Mouse (Mus musculus): ENCODE measurements at regions not wholly inside any gene's neighbourhood (a gene's known extent, or its start where the extent isn't known, plus 50 kb on each side); places are given as distances from the start of the nearest gene placed in this dataset.

DNA sequence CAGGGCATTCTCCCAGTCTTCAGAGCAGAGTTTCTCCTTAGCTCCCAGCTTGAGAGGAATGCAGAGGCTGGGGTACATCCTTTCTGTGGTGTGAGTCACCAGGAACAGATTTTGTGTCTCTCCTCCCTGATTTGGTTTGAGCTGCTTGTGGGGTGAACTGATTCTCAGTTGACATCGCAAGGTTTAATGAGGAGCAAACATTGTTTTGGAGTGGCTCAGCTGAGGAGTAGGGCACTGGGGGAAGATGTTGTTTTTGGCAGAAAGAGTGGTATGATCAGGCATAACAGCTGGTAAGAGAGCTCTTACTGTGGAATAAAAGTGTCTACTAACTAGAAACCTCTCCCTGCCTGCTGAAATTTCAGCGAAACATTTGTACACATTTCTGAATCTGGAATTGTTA, 519.4 kb upstream of the Fam241a start:
- DNase-seq (ENCODE audit: low spot score) = no peak

DNA sequence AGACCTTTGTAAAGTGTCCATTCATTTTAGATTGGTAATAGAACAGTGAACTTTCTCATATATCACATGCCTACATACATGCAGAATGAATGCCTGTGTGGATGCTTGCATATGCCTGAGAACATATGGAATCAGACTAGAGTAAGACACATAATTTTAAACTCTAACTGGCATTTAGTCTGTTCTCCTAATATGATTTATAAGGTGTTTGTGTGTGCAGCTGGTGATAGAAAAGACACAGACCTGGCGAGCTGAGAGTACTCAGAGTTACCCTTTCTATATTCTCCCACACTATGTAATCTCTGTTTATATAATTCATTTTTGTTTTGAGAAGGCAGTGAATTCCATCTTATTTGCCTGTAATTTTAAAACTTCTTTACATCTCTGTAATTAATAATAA, 517.4 kb upstream of the Fam241a start:
- DNase-seq (ENCODE audit: low spot score) = no peak

DNA sequence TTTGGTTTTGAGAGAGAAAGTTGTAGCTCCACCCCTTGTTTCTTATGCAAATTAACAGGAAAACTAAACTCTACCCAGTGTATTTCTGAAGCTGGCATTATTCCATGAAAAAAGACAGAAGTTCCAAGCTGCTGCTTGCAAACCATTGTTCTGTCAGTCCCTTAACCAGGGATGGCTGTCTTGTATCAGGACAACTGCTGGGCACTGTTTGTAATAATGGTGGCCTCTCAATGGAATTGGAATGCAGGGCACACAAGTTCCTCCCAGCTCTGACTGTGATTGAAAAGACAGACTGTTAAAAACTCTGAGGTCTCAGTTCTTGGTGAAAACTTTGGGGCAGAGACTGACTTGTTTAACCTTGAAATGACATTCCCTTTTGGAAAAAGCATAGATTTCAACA, 516.0 kb upstream of the Fam241a start:
- DNase-seq (ENCODE audit: low spot score) = no peak

DNA sequence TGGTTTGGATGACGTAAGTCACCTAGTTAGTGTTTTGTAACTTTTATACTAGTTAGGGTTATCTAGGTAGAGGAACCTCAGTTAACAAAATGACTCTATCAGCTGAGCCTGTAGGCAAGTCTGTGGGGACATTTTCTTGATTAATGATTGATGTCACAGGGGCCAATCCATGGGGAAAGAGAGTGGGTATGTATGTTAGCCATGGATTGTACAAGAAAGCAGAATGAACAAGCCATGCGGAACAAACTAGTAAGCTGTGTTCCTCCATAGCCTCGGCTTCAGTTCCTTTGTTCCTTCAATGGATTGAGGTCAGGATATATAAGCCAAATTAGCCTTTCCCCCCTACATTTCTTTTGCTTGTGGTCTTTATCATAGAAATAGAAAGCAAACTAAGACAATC, 498.7 kb upstream of the Fam241a start:
- no peak for DNase-seq (ENCODE audit: low spot score)

DNA sequence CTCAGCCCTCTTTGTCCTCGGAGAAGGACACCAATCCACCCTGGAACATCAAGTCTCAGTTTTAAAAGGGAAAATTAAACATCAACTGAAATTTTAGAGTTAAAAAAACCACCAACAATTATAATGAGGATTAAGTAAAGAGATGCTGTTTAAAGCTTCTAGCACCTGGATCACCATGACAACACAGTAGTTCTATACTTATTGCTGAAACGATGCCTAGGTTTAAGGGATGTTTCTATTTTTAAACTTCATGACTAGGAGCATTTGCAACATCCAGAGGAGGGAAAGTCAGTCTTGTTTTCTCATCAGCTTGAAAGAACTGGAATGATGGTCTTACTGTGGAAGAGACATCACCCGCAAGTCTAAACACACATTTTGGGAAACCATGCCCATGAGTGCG, 484.5 kb upstream of the Fam241a start:
- no peak for DNase-seq (ENCODE audit: low spot score)

DNA sequence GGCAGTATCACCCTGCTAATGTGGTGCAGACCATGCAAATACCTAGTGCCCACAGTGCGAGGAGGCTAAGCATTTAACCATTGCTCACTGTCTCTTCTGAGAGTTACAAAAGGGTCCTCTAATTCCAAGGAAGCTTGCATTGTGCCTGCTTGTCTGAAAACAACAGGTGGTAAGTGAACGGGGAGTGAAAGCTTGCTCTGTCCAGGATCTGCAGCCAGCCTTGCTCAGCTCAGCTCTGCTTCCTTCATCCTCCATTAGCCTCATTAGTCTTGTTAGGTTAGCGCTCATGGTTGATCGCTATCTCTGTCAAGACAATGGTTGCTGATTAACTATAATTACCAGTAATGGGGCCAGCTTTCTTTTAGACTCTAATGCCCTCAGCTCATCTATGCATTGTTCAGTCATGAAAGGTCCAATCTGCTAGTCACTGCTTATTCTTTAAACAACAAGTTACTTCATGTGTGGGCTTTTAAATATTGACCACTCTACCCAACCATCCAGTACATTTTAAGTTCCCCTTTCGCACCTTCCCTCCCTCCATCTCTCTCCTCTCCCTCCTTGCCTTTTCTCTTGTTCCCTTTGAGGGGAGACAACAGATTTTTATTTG, 473.5 kb upstream of the Fam241a start:
- no peak for DNase-seq (ENCODE audit: low spot score)

DNA sequence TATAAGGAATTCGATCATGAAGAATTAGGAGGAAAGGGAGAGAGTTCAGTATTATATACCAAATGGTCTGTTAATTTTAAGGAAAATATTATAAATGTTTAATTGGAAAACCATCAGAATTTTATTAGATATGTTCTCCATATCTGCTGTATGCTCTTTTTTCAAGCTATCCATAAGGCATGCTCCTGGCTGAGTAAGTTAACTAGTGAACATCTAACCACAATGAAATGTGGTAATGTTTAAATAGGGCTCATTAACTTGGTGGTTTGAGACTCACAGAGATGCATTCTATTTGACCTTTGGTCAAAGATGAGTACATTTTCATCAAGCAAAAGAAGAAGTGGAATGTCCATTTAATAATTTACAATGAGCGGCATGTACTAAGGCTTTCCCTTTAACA, 466.2 kb upstream of the Fam241a start:
- no peak for DNase-seq (ENCODE audit: low spot score)

DNA sequence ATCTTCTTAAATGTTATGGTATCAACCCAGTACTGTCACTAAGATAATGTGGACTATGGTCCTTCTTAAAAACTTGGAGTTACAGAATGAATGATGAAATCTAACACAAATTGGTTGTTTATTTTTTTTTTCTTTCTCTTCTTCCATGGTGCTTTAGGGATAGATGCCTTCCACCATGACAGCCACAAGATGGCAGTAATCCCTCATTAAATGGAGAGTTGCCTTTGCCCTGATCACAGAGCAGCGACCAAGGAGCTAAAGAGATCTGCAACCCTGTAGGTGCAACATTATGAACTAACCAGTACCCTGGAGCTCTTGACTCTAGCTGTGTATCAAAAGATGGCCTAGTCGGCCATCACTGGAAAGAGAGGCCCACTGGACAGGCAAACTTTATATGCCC, 453.0 kb upstream of the Fam241a start:
- peak; percentile 51 for DNase-seq (ENCODE audit: low spot score)

DNA sequence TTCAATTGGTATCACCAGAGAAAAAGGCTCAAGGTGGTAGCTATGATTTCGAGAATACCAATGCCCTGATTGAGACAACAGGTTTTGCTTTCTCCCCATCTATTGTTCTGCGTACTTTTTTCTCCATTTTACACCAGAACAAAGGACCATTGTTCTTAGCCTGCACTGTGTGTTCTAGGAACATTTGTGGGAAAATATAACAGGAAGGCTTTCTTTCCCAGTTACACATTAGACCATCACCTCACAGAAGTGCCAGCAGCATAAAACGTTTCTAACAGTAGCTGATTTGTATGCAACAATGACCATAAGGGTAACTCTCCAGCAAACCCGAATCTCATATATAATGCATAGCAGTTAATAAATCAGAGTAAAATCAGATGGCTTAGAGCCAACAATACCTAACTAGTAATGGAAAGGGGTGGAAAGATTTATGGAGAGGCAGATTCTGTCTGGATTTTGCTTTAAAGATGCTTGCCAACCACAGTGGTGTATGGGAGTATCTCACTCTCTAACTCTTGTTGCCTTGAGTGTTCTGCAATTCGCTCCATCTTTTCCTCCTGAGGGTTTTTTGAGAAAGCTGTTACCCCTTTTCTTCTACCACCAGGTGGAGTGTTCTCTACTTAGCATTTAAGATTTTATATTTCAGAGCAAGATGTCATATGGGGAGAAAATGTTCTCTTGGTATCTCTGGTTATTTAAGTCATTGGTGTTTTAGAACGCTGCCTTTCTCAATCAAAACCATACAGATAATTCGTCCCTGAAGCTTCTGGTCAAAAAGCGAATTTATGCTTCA, 451.9 kb upstream of the Fam241a start:
- DNase-seq (ENCODE audit: low spot score) = no peak

DNA sequence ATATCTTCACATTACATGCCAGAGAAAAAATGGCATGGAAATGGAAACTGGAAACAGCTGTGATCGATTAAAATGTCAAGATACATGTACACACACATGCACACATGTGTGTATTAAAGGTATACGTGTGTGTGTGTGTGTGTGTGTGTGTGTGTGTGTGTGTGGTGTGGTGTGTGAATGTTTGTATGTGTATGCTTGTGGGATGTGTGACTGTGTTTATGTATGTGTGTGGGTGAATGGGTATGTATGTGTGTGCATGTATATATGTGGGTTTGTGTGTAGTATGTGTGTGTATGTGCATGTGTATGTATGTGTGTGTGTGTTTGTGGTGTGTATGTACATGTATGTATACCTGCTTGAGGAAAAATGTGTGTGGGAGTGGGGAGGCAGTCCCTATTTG, 441.4 kb upstream of the Fam241a start:
- no peak for DNase-seq (ENCODE audit: low spot score)

DNA sequence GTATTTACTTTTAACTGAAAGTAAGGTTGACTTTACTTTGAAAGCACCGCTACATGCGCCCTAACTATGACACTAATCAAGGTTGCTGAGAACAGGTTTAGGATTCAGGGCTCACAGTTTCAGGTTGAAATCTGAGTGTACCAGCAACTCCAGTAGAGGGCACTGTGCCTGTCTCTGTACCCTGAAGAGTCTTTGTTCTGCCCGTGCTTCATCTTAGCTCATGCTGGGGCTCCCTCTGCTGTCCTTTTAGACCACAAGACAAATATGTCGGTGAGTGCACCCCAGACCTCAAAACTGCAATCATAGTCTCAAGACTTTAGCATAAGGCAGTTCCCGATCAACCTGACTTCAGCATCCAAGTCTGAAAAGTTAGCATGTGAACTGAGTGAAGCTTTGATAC, 440.9 kb upstream of the Fam241a start:
- peak; percentile 80 for DNase-seq (ENCODE audit: low spot score)

DNA sequence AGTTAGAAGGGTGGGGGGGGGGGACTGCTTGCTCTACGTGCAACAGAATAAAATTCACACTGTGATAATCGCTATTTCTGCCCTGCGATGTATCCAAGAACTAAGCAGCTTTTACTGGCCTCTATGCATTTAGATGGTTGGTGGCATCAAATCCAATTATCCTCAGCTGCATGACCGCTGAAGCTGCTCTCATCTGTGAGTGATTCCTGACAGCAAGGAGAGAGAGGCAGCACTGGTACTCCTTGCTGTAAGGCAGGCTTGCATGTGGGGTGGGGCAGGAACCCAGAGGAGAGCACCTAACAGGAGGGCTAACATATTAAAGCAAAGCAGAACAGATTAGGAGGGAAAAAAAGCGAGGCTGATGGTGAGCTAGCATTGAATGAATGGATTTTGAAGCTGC, 431.6 kb upstream of the Fam241a start:
- DNase-seq (ENCODE audit: low spot score) = no peak

DNA sequence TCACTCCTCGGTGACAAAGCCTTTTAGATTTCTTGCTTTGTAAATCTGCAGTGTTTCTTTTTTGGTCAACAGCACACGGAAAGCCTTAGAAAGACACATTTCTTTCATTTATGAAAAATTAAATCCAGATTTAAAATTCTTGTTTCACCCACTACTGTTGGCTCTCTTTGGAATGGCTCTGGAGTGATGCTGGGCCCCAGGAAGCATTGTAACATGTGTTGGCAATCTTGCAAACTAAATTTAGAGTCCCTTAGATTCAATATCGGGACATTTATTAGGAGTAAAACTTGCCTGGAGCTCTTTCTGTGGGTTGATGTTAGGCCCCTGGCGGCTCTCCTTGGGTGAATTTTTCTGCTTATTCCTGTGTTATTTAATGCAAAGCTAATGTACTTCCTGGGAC, 405.2 kb upstream of the Fam241a start:
- no peak for DNase-seq (ENCODE audit: low spot score)

DNA sequence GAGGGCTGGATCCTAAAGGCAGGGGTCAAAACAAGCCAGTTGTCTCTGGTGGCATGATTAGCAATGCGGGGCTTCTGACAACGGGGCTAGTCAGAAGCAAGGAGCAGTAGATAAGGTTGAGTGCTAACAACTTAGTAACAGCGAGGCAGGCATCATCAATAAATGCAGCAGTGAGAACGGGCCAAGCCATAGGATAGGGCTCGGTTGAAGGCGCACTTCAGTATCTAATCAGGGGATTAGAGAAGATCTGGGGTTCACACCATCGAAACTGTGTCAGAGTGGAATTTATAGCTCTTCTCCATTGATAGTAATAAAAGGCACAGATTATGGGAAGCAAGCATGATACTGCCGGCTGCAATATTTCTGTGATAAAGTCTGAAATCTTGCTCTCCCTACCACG, 402.0 kb upstream of the Fam241a start:
- no peak for DNase-seq (ENCODE audit: low spot score)

DNA sequence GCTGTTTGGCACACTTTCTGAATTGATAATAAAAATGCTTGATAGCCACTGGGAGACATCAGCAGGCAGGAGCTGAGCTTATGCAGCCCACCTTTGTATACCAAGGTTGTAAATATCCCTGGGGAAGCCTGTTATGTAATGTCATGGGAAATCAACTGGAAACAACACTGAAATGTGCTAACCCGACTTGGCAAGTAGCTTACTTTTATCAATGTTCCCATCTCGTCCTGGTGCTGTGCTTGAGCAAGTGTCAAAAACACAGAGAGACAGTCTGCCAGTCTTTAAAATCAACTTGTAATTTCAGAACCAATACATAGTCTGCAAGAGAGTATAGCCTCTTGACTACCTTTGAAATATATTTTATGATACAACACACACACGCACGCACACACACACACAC, 391.7 kb upstream of the Fam241a start:
- no peak for DNase-seq (ENCODE audit: low spot score)

DNA sequence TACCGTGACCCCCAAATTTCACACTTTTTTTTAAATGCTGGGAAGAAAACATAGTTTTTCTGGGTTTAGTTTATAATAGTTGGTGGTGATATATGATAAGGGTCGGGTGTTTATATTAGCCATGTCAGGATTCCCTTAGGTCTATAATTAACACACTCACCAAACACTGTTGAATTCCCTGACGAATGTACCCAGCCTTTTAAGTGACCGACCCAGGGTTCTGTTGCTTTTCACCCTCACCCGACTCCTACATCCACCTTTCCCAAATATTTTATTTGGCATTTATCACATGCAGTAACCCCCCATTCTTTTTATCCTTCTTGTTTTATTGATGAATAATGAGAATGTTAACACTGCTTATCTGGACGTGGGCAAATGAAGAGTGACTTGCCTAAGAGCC, 389.1 kb upstream of the Fam241a start:
- no peak for DNase-seq (ENCODE audit: low spot score)

DNA sequence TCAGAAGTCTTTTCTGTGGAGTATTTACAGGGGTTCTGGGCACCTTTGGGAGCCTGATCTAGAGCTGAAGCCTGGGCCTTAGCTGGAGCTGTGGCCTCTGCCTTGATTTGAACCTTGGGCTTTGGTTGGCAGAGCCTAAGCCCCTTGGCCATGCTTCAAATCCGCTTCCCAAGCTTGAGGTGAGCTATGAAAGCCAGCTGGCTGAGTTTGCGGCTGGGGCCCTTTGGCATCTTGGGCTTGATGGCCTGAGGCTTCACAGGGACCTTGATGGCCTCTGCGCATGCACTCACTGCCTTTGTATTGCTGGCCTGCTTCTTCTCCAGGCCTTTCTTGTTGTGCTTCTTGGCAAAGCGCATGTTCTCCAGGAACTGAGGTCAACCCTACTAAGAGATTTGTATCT, 384.5 kb upstream of the Fam241a start:
- DNase-seq (ENCODE audit: low spot score) = no peak

DNA sequence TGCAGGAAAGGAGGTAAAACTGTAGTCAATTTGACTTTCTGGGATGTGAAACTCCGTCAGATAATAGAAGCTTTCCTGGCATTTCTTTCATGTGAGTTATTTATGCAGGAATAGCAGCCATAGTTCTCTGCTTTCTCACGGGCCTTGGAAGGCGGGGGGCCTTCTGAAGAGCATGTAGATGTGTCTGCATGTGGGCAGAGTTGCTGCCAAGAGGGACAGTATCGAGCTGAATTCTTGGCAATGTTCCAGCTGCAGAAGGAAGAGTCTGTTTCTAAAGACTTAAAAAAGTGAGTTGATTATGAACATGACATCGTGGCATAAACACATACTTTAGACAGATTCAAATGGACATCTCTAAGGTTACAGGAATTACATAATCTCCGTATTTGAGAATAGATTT, 374.5 kb upstream of the Fam241a start:
- DNase-seq (ENCODE audit: low spot score) = peak; percentile 2

DNA sequence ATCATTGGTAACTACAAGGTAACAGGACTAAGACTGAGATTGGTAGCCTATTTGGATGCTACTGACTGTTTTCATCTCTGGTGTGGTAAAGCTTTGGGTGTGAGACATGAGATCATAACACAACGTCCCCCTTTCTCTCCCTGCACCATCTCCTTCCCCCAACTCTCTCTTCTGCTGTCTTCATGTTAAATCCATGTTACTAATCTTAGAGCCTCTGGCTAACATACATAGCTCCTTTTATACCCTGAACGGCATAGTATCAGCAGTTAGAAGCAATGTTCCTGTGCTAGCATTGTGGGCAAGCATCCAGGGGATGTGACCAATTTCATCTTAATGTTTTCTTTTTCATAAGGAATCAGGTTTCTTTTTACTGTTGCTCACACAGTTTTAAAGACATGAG, 365.1 kb upstream of the Fam241a start:
- DNase-seq (ENCODE audit: low spot score) = no peak

DNA sequence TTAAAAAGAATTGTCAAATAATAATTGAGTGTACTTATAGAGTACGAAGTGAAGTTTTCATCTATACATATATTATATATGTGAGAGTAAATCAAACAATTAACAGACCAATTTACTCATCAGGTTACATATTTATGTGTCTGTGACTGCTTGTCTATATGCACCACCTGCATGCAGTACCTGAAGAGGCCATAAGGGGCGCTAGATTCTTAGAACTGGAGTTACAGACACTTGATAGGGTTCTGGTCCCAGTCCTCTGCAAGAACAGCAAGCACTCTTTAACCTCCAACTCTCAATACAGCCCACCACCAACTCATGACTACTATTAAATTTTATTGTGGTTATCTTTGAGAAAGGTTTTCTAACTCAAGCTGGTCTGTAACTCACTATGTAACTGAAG, 351.7 kb upstream of the Fam241a start:
- no peak for DNase-seq (ENCODE audit: low spot score)

DNA sequence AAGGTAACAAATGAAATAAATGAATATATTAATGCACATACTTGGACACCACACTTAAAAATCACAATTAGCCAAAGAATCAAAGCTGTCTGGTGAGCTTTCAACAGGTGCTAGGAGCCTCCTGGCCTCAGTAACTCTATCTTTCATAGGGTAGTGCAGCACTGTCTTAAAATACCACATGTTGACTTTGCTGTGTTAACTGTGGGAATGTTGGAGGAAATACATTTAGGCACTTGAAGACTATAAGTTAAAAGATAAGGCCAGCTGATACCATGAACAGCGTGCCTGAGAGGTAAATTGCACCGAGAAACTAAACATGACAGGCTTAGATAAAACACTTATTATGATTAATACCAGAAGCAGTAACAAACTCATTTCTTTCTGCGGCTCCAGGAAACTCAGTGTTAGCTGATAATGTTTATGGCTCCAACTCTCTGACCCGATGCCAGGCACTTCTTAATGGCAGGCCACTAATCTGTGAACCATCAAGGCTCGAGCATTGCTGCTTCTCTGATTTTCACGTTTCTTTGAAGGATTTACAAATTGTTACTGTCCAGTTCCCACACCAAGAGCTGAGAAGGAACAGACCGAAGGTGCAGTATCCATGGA, 343.8 kb upstream of the Fam241a start:
- DNase-seq (ENCODE audit: low spot score) = no peak

DNA sequence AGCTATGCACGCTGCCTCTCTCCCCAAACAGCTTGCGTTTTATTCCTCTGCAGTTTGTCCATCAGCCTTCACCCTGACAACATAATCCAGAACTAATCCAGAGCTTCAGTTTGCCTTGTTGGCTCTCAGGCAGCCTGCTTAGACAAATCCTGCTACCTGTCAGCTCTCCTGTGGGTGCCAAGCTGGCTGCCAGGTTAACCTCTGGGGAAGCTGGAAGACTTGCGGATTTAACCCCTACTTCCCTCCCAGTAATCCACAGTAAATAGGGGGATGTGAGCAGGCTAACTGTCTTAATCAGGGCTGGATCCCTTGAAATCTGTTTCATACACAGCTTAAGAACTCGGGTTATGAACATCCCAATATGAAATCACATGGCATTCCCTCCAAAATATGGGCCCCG, 334.3 kb upstream of the Fam241a start:
- no peak for DNase-seq (ENCODE audit: low spot score)

DNA sequence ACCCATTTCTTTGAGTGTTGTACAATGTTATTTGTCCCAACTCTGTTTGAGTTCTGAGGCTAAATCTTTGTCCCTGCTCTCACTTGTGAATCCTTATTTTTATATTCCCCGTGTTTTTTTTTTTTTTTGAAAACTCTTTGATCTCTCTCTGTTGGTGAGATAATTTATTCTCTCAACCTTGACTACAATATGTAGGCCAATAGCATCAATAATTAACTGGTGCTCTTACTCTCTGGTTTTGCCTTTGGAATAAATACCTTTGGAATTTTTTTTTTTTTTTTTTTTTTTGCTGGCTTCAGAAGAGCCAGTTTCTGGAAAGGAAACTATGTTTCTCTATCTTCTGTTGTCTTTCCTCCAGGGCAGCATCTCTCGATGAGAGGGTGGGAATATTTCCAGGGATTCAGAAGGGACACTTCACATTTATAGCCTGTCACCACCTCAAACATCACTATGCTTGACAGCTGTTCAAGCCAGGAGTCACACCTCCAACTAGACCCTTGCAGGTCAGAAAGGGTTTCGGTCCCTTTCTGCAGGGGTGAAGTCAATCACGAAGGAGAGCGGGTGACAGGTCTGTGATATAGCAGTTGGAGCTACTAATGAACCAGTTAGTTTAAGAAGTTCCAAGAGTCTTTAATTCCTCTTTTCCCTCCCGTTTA, 330.9 kb upstream of the Fam241a start:
- no peak for DNase-seq (ENCODE audit: low spot score)

Data from layer of hippocampus, adult 11-12 months (tissue).